Mouse (Mus musculus) ovary, postnatal 10 days (tissue): ENCODE data around the gene Tescl.

Experiments used
- DNase-seq: peaks from one replicate; pipeline ENCODE4 v3.0.0; 2022; ENCODE audit warnings: low spot score

Tescl gene

GRCm38 (mm10) chr7:24299823-24300481 is 33.8 kb downstream of the Tescl start:
- DNase-seq: no peak

GRCm38 (mm10) chr7:24298973-24299708 is 34.6 kb downstream of the Tescl start:
- peak; percentile 57 for DNase-seq

- no peak for DNase-seq
These were observed 35.1 kb downstream of the Tescl start for GRCm38 (mm10) chr7:24298635-24298972.

- no peak for DNase-seq
These were observed 36.2 kb downstream of the Tescl start for GRCm38 (mm10) chr7:24297361-24298095.

- DNase-seq: no peak
These were observed 37.4 kb downstream of the Tescl start for GRCm38 (mm10) chr7:24296386-24296785.

GRCm38 (mm10) chr7:24295376-24295775 is 38.4 kb downstream of the Tescl start:
- no peak for DNase-seq

GRCm38 (mm10) chr7:24294763-24295162 is 39.0 kb downstream of the Tescl start:
- DNase-seq: no peak

- DNase-seq: no peak
These were observed 40.5 kb downstream of the Tescl start for GRCm38 (mm10) chr7:24293061-24293851.

GRCm38 (mm10) chr7:24291387-24292090 is 42.2 kb downstream of the Tescl start:
- DNase-seq: no peak

- DNase-seq: no peak
These were observed 43.5 kb downstream of the Tescl start for GRCm38 (mm10) chr7:24290106-24290693.

GRCm38 (mm10) chr7:24288512-24288911 is 45.2 kb downstream of the Tescl start:
- DNase-seq: no peak

GRCm38 (mm10) chr7:24287670-24288069 is 46.1 kb downstream of the Tescl start:
- DNase-seq: no peak

GRCm38 (mm10) chr7:24286916-24287315 is 46.8 kb downstream of the Tescl start:
- DNase-seq: no peak

GRCm38 (mm10) chr7:24286090-24286489 is 47.6 kb downstream of the Tescl start:
- no peak for DNase-seq
